ENCODE assay signal across 8 mouse cellular contexts in the genomic region with DNA sequence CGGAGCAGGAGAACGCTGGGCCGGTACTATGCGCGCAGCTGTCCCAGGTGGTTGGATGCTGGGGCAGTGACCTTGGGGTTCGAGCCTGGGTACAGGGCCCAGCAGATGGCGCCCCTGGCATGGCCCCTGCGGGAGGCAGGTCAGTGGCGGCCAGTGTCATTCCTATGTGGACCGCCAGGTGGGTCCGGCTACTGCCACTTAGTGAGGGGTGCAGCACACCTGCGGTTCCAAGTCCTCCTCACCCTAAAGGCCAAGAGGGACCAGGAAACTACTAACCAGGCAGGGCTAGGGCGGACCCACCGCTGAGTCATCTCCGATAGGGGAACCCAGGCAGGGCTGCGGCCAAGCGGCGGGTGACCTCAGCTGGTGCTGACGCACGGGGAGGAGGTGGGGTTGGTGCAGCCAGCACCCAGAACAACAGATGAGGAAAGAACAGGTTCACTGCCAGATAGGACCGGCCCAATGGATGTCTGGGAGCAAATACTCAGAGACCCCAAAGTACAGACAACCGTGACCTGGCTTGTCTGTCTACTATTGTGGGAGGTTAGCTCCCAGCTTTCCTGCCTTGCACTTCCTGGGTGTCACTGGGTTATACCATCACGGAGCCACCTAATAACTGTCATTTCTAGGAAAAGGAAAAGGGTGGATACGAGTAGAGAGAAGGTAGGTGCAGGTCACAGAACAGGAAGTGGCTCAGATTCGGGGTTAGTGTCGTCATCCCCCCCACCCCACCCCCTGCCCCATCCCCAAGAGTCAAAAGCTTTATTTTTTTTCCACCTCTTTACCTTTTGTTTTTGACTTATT. TPM values are rescaled to one million over a fixed set of nuclear protein-coding genes. Genes with fewer than 3 reads are reported as not detected.
DNase-seq lines count a peak whose midpoint lies in the region; ATAC-seq and TF ChIP-seq lines count a peak whose summit lies in the region.

No protein-coding gene starts in this region.

- peak; percentile 32 for TF ChIP-seq CTCF in cortical plate, adult 2 months (IDR thresholded peaks at IDR 0.05; ENCODE audit: extremely low read depth, insufficient read depth, low read length)
- peak; percentile 96 for TF ChIP-seq CTCF in lung, postnatal 0 days (IDR thresholded peaks at IDR 0.05)

- no peaks in the 10 kb centered on the region for H3K9me3 ChIP-seq in kidney, embryonic 14.5 days (ENCODE audit: control insufficient read depth, low read length)
- H3K9me3 ChIP-seq in lung, postnatal 0 days (ENCODE audit: low read length), result no peaks in the 10 kb centered on the region

- no peaks in the 10 kb centered on the region for H3K27me3 ChIP-seq in kidney, embryonic 14.5 days (ENCODE audit: control insufficient read depth, insufficient read depth, low read length)
- H3K27me3 ChIP-seq in lung, postnatal 0 days (replicated peaks; ENCODE audit: insufficient read depth, low read length), result no peaks in the 10 kb centered on the region

- peak; percentile 84 for TF ChIP-seq EP300 in lung, postnatal 0 days (IDR thresholded peaks at IDR 0.05)

- TF ChIP-seq POLR2A in cortical plate, adult 2 months (IDR thresholded peaks at IDR 0.05; ENCODE audit: extremely low read depth, insufficient read depth, low read length), result no peak

- no peaks in the 10 kb centered on the region for H3K36me3 ChIP-seq in kidney, embryonic 14.5 days (ENCODE audit: control insufficient read depth, insufficient read depth, low read length)
- no peaks in the 10 kb centered on the region for H3K36me3 ChIP-seq in lung, postnatal 0 days (ENCODE audit: insufficient read depth, low read length)

- peak overlapping the region; percentile 10; the same call in 1 of the 2 replicates for H3K4me2 ChIP-seq in kidney, embryonic 14.5 days (replicated peaks; ENCODE audit: low read depth, low read length)
- peak overlapping the region; percentile 6 for H3K4me2 ChIP-seq in lung, postnatal 0 days (replicated peaks; ENCODE audit: low read depth, low read length)

- ATAC-seq in kidney, embryonic 14.5 days (ENCODE audit: low FRiP score, low TSS enrichment), result peak; percentile 10; the same call in 1 of the 2 replicates
- ATAC-seq in lung, postnatal 0 days, result peak; percentile 68

- WGBS in kidney, embryonic 14.5 days, result 27% methylated on average over 26 of the region's 26 CpGs
- WGBS in lung, postnatal 0 days, result 21% methylated on average over 24 of the region's 26 CpGs

- H3K4me3 ChIP-seq in cortical plate, adult 2 months (ENCODE audit: insufficient read depth, low read length), result no peak overlapping the region
- no peak overlapping the region for H3K4me3 ChIP-seq in kidney, embryonic 14.5 days (ENCODE audit: low read length)
- no peak overlapping the region for H3K4me3 ChIP-seq in lung, postnatal 0 days (ENCODE audit: low read depth, low read length)

- no peak overlapping the region for H3K9ac ChIP-seq in kidney, embryonic 14.5 days (ENCODE audit: low read depth, low read length)
- H3K9ac ChIP-seq in lung, postnatal 0 days (replicated peaks; ENCODE audit: low read depth), result no peak overlapping the region

- H3K27ac ChIP-seq in cortical plate, adult 2 months (ENCODE audit: insufficient read depth, low read length), result no peak overlapping the region
- H3K27ac ChIP-seq in kidney, embryonic 14.5 days (ENCODE audit: low read depth, low read length), result no peak overlapping the region
- peak overlapping the region; percentile 84 for H3K27ac ChIP-seq in lung, postnatal 0 days (ENCODE audit: low read length)

- peak; percentile 90 for DNase-seq in CD4-positive, CD25-positive, alpha-beta regulatory T cell, adult 2 months (ENCODE audit: low read depth, low spot score)
- DNase-seq in ZHBTc4 (ENCODE audit: low read depth, low spot score), result peak; percentile 58
- peak; percentile 90 to 92 for DNase-seq in heart, adult 9 months (ENCODE audit: low spot score in 2 of 2)
- DNase-seq in lung, postnatal 0 days (ENCODE audit: low spot score), result peak; percentile 97
- DNase-seq in ovary, postnatal 36 days (ENCODE audit: low spot score), result peak; percentile 88
- DNase-seq in urinary bladder, postnatal 10 days (ENCODE audit: low spot score), result peak; percentile 66

- H3K4me1 ChIP-seq in cortical plate, adult 2 months (ENCODE audit: control insufficient read depth, insufficient read depth, low read length), result peaks cover 5% of the 10 kb centered on the region
- peaks cover 38% of the 10 kb centered on the region for H3K4me1 ChIP-seq in kidney, embryonic 14.5 days (ENCODE audit: control insufficient read depth, insufficient read depth, low read length)
- H3K4me1 ChIP-seq in lung, postnatal 0 days (ENCODE audit: insufficient read depth, low read depth, low read length), result peaks cover 37% of the 10 kb centered on the region

RNA-seq across cellular contexts. Expression of gene Actg1, which starts 5.4 kb away (rescaled TPM):
- polyA plus RNA-seq in cortical plate, adult 2 months (2012; rRNA removed), result 1,064 and 1,106 TPM in 2 replicates
- polyA plus RNA-seq in kidney, embryonic 14.5 days (2014; fragmentation: Nextera tagmentation; extraction: Ambion mirVana), result 2,303 and 2,603 TPM in 2 replicates
- 1,989 and 2,317 TPM in 2 replicates for polyA plus RNA-seq in lung, postnatal 0 days (2015; fragmentation: Nextera tagmentation; extraction: Ambion mirVana)

RNA-seq across cellular contexts. Expression of gene Fscn2, which starts 7.6 kb away (rescaled TPM):
- polyA plus RNA-seq in cortical plate, adult 2 months (2012; rRNA removed), result 0.28 and 0.67 TPM in 2 replicates
- 0.62 and 1.6 TPM in 2 replicates for polyA plus RNA-seq in kidney, embryonic 14.5 days (2014; fragmentation: Nextera tagmentation; extraction: Ambion mirVana)
- 0.36 and 0.74 TPM in 2 replicates for polyA plus RNA-seq in lung, postnatal 0 days (2015; fragmentation: Nextera tagmentation; extraction: Ambion mirVana)

RNA-seq across cellular contexts. Expression of gene Faap100, which starts 24.9 kb away (rescaled TPM):
- polyA plus RNA-seq in cortical plate, adult 2 months (2012; rRNA removed), result 22.8 and 23.9 TPM in 2 replicates
- polyA plus RNA-seq in kidney, embryonic 14.5 days (2014; fragmentation: Nextera tagmentation; extraction: Ambion mirVana), result 32.1 and 40.3 TPM in 2 replicates
- 18.1 and 19.6 TPM in 2 replicates for polyA plus RNA-seq in lung, postnatal 0 days (2015; fragmentation: Nextera tagmentation; extraction: Ambion mirVana)
